In the genomic region with DNA sequence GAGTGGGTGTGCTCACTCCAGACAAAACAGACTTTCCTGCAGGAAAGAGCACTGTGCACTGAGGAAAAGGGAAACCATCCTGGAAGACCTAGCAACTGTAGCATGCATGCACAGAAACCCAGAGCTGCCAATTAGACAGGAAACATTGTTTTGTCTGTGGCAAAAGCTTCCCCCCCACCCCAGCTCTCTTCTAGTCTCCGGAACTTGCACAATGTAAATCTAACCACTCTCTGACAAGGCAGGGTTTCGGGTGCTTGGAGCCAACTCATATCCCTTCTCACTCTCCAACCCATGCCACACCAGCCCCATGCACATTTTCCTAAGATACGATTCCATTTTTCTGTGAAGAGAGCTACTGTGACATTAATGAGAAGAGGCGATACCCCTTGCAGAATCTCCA, we compare ENCODE assay signal across 23 mouse cellular contexts. TPM values are rescaled to one million over a fixed set of nuclear protein-coding genes. Genes with fewer than 3 reads are reported as not detected.
DNase-seq lines count a peak whose midpoint lies in the region; ATAC-seq lines count a peak whose summit lies in the region.
"Had no signal": no experiment of that assay in that cellular context is flagged by ENCODE, and none has a peak within 500 bp of the region (broad histone marks: within the 10 kb centered on the region; RNA-seq: fewer than 3 reads in every experiment).

No protein-coding gene starts in this region.

- H3K9ac ChIP-seq in kidney, embryonic 16.5 days (replicated peaks; ENCODE audit: low read length), result no peak overlapping the region
- no peak overlapping the region for H3K9ac ChIP-seq in hindbrain, embryonic 12.5 days
- H3K9ac ChIP-seq: forebrain, postnatal 0 days; hindbrain, embryonic 14.5 days had no signal

- H3K4me1 ChIP-seq in kidney, embryonic 16.5 days (ENCODE audit: insufficient read depth, low read length), result no peaks in the 10 kb centered on the region
- no peaks in the 10 kb centered on the region for H3K4me1 ChIP-seq in hindbrain, embryonic 12.5 days
- H3K4me1 ChIP-seq: forebrain, embryonic 10.5 days had no signal

- DNase-seq in kidney, postnatal 10 days, result no peak
- DNase-seq in thymus, postnatal 4 days, result peak; percentile 38
- no peak for DNase-seq in thymus, postnatal 0 days (ENCODE audit: low spot score)
- DNase-seq in lung, postnatal 4 days, result peak; percentile 30 to 40
- no peak for DNase-seq in MN1 (ENCODE audit: low spot score)
- DNase-seq in layer of hippocampus, postnatal 25 days (ENCODE audit: extremely low spot score in 1 of 2, low spot score in 1 of 2), result no peak
- DNase-seq: cerebellum, adult 2 months; cerebellum, postnatal 36 days; forebrain, postnatal 0 days; gastrocnemius, postnatal 36 days; heart, postnatal 14 days; left cerebral cortex, postnatal 4 days; liver; right cerebral cortex, adult 18-20 months had no signal

- no peak overlapping the region for H3K4me3 ChIP-seq in kidney, embryonic 16.5 days (ENCODE audit: low read length)
- no peak overlapping the region for H3K4me3 ChIP-seq in hindbrain, embryonic 12.5 days
- H3K4me3 ChIP-seq: forebrain, embryonic 10.5 days; layer of hippocampus, adult 2 months; left cerebral cortex, adult 2 months had no signal

- H3K27ac ChIP-seq in kidney, embryonic 16.5 days (ENCODE audit: low read length), result no peak overlapping the region
- H3K27ac ChIP-seq in hindbrain, embryonic 12.5 days, result no peak overlapping the region
- H3K27ac ChIP-seq: forebrain, embryonic 10.5 days; hindbrain, embryonic 14.5 days; layer of hippocampus, adult 2 months; left cerebral cortex, adult 2 months had no signal

- 0 out of 2 replicates have a peak, but pooled peaks have one; percentile 42 for ATAC-seq in kidney, embryonic 16.5 days (ENCODE audit: low FRiP score, low TSS enrichment)
- no peak for ATAC-seq in hindbrain, embryonic 12.5 days (ENCODE audit: low FRiP score)
- ATAC-seq: forebrain, postnatal 0 days; intestine, embryonic 16.5 days had no signal

- H3K4me2 ChIP-seq in kidney, embryonic 16.5 days (replicated peaks; ENCODE audit: low read depth, low read length), result no peak overlapping the region
- H3K4me2 ChIP-seq in hindbrain, embryonic 12.5 days (replicated peaks), result no peak overlapping the region
- H3K4me2 ChIP-seq: heart, embryonic 11.5 days; hindbrain, embryonic 14.5 days; midbrain, embryonic 11.5 days had no signal

- WGBS in kidney, embryonic 16.5 days, result 63% methylated on average over 4 of the region's 4 CpGs
- 79% methylated on average over 4 of the region's 4 CpGs for WGBS in hindbrain, embryonic 12.5 days

- H3K27me3 ChIP-seq in kidney, embryonic 16.5 days (ENCODE audit: insufficient read depth, low read length), result no peaks in the 10 kb centered on the region
- H3K27me3 ChIP-seq in hindbrain, embryonic 12.5 days, result no peaks in the 10 kb centered on the region

- H3K36me3 ChIP-seq in kidney, embryonic 16.5 days (ENCODE audit: insufficient read depth, low read length), result no peaks in the 10 kb centered on the region
- no peaks in the 10 kb centered on the region for H3K36me3 ChIP-seq in hindbrain, embryonic 12.5 days
- H3K36me3 ChIP-seq: forebrain, embryonic 10.5 days had no signal

- H3K9me3 ChIP-seq in kidney, embryonic 16.5 days (ENCODE audit: low read length), result no peaks in the 10 kb centered on the region
- no peaks in the 10 kb centered on the region for H3K9me3 ChIP-seq in hindbrain, embryonic 12.5 days (replicated peaks)
- H3K9me3 ChIP-seq: forebrain, embryonic 10.5 days had no signal

RNA-seq across cellular contexts. Expression of a gene that starts 13.7 kb away (rescaled TPM):
- polyA plus RNA-seq in kidney, embryonic 16.5 days (2015; fragmentation: Nextera tagmentation; extraction: Ambion mirVana), result 600 and 665 TPM in 2 replicates
- 279 and 280 TPM in 2 replicates for polyA plus RNA-seq in thymus, postnatal 0 days (2015; fragmentation: Nextera tagmentation; extraction: Ambion mirVana)
- total RNA-seq in layer of hippocampus, postnatal 25 days (2021), result 100 to 1,000 TPM; 137 to 150 TPM
- 565 and 605 TPM in 2 replicates for polyA plus RNA-seq in hindbrain, embryonic 12.5 days (2016; fragmentation: Nextera tagmentation; extraction: Ambion mirVana)

RNA-seq across cellular contexts. Expression of a gene that starts 56.3 kb away (rescaled TPM):
- 2.7 and 3.7 TPM in 2 replicates for polyA plus RNA-seq in kidney, embryonic 16.5 days (2015; fragmentation: Nextera tagmentation; extraction: Ambion mirVana)
- 3.0 and 3.2 TPM in 2 replicates for polyA plus RNA-seq in thymus, postnatal 0 days (2015; fragmentation: Nextera tagmentation; extraction: Ambion mirVana)
- total RNA-seq in layer of hippocampus, postnatal 25 days (2021), result 10 to 100 TPM; 26.3 to 27.9 TPM
- 8.3 and 9.5 TPM in 2 replicates for polyA plus RNA-seq in hindbrain, embryonic 12.5 days (2016; fragmentation: Nextera tagmentation; extraction: Ambion mirVana)

Comparison
In these comparisons a context has a peak if more than half of its experiments do, and no peak if none do; other contexts are left out.
1. DNase-seq: peak in thymus, postnatal 4 days (single experiment) and lung, postnatal 4 days (2 of 2); none in kidney, postnatal 10 days (single experiment), thymus, postnatal 0 days (single experiment), MN1 (single experiment) and layer of hippocampus, postnatal 25 days (0 of 2).